Comparison of ENCODE assay signal across 14 mouse cellular contexts in genomic region chr13:37569486-37569885, GRCm38 (mm10).
"Had no signal": no experiment of that assay in that cellular context is flagged by ENCODE, and none has a peak within 500 bp of the region (broad histone marks: within the 10 kb centered on the region; RNA-seq: fewer than 3 reads in every experiment).

No protein-coding gene starts in this region.

- H3K27ac ChIP-seq: midbrain, embryonic 10.5 days; midbrain, embryonic 12.5 days; neural tube, embryonic 12.5 days; stomach, embryonic 15.5 days; stomach, postnatal 0 days had no signal

- H3K4me1 ChIP-seq: midbrain, embryonic 10.5 days; midbrain, embryonic 12.5 days; neural tube, embryonic 12.5 days; stomach, embryonic 15.5 days had no signal

- H3K36me3 ChIP-seq: midbrain, embryonic 10.5 days; midbrain, embryonic 12.5 days; neural tube, embryonic 12.5 days; stomach, embryonic 15.5 days had no signal

- H3K9me3 ChIP-seq: midbrain, embryonic 10.5 days; midbrain, embryonic 12.5 days; neural tube, embryonic 12.5 days; stomach, embryonic 15.5 days had no signal

- DNase-seq: lung, adult 18-20 months; lung, embryonic 14.5 days; lung, postnatal 4 days; midbrain, embryonic 14.5 days; right cerebral cortex, postnatal 14 days; thymus, adult 2 months; thymus, postnatal 25 days; thymus, postnatal 4 days had no signal

- H3K9ac ChIP-seq: lung, embryonic 14.5 days; midbrain, embryonic 12.5 days; neural tube, embryonic 12.5 days; stomach, embryonic 15.5 days had no signal

- H3K4me3 ChIP-seq: midbrain, embryonic 10.5 days; midbrain, embryonic 12.5 days; neural tube, embryonic 12.5 days; stomach, embryonic 15.5 days had no signal

- ATAC-seq: midbrain, embryonic 16.5 days had no signal

- H3K27me3 ChIP-seq: midbrain, embryonic 12.5 days; neural tube, embryonic 12.5 days; stomach, embryonic 15.5 days had no signal

- H3K4me2 ChIP-seq: lung, embryonic 14.5 days; midbrain, embryonic 12.5 days; neural tube, embryonic 12.5 days; stomach, embryonic 15.5 days had no signal
